Mouse (Mus musculus): ENCODE measurements around the gene Clca2. TPM values are rescaled to one million over a fixed set of nuclear protein-coding genes. Genes with fewer than 3 reads are reported as not detected.

Clca2 gene
- polyA plus RNA-seq, 1 experiment from 2014 or later, result 0.45 TPM

GRCm38 (mm10) chr3:145115169-145115568, 15.9 kb upstream of the Clca2 start:
- 84% methylated on average over 2 of the region's 2 CpGs for WGBS
- no peaks in the 10 kb centered on the region for H3K9me3 ChIP-seq (ENCODE audit: low read depth, low read length)
- no peaks in the 10 kb centered on the region for H3K36me3 ChIP-seq (ENCODE audit: insufficient read depth)
- H3K27ac ChIP-seq (ENCODE audit: low read depth), result no peak overlapping the region
- DNase-seq, result no peak
- no peak overlapping the region for H3K4me3 ChIP-seq (ENCODE audit: low read depth, low read length)
- TF ChIP-seq CTCF (IDR thresholded peaks at IDR 0.05; ENCODE audit: low read depth), result no peak
- no peak for ATAC-seq (ENCODE audit: insufficient read depth)
- H3K4me1 ChIP-seq (ENCODE audit: insufficient read depth), result 0 out of 2 replicates have a peak, but pooled peaks cover 3% of the 10 kb centered on the region
- H3K9ac ChIP-seq, result no peak overlapping the region
- H3K27me3 ChIP-seq (ENCODE audit: insufficient read depth, low read length), result no peaks in the 10 kb centered on the region
- no peak overlapping the region for H3K4me2 ChIP-seq

GRCm38 (mm10) chr3:145105773-145106504, 6.7 kb upstream of the Clca2 start:
- Histone ChIP-seq H3K27ac (ENCODE audit: low read depth) (no peak overlapping the region), H3K4me3 (ENCODE audit: low read depth, low read length) (no peak overlapping the region), H3K27me3 (ENCODE audit: insufficient read depth, low read length) (no peaks in the 10 kb centered on the region), H3K4me2 (no peak overlapping the region), H3K4me1 (ENCODE audit: insufficient read depth) (no peaks in the 10 kb centered on the region), H3K9me3 (ENCODE audit: low read depth, low read length) (no peaks in the 10 kb centered on the region), H3K36me3 (ENCODE audit: insufficient read depth) (no peaks in the 10 kb centered on the region), H3K9ac (no peak overlapping the region)
- TF ChIP-seq CTCF (IDR thresholded peaks at IDR 0.05; ENCODE audit: low read depth), result peak; percentile 22; the same call in 1 of the 2 replicates
- DNase-seq (no peak), ATAC-seq (ENCODE audit: insufficient read depth) (no peak)
- 72% methylated on average over 5 of the region's 5 CpGs for WGBS

GRCm38 (mm10) chr3:145105076-145105772, 6.0 kb upstream of the Clca2 start:
- Histone ChIP-seq H3K27me3 (ENCODE audit: insufficient read depth, low read length) (no peaks in the 10 kb centered on the region), H3K9ac (no peak overlapping the region), H3K4me3 (ENCODE audit: low read depth, low read length) (no peak overlapping the region), H3K4me1 (ENCODE audit: insufficient read depth) (no peaks in the 10 kb centered on the region; the same call in 1 of the 2 replicates), H3K27ac (ENCODE audit: low read depth) (no peak overlapping the region), H3K9me3 (ENCODE audit: low read depth, low read length) (no peaks in the 10 kb centered on the region), H3K36me3 (ENCODE audit: insufficient read depth) (no peaks in the 10 kb centered on the region), H3K4me2 (no peak overlapping the region)
- WGBS, result 60% methylated on average over 5 of the region's 5 CpGs
- peak; percentile 21 for DNase-seq
- TF ChIP-seq CTCF (IDR thresholded peaks at IDR 0.05; ENCODE audit: low read depth), result no peak
- no peak for ATAC-seq (ENCODE audit: insufficient read depth)

- Histone ChIP-seq H3K4me3 (ENCODE audit: low read depth, low read length) (no peak overlapping the region), H3K27ac (ENCODE audit: low read depth) (no peak overlapping the region), H3K27me3 (ENCODE audit: insufficient read depth, low read length) (no peaks in the 10 kb centered on the region), H3K9ac (no peak overlapping the region), H3K4me1 (ENCODE audit: insufficient read depth) (no peaks in the 10 kb centered on the region; the same call in 1 of the 2 replicates), H3K9me3 (ENCODE audit: low read depth, low read length) (no peaks in the 10 kb centered on the region), H3K4me2 (no peak overlapping the region), H3K36me3 (ENCODE audit: insufficient read depth) (no peaks in the 10 kb centered on the region)
- ATAC-seq (ENCODE audit: insufficient read depth) (no peak; the same call in 1 of the 2 replicates), DNase-seq (no peak)
- TF ChIP-seq CTCF (IDR thresholded peaks at IDR 0.05; ENCODE audit: low read depth), result no peak
- WGBS, result 20% methylated on average over 5 of the region's 5 CpGs
Observed at GRCm38 (mm10) chr3:145103770-145104169, 4.5 kb upstream of the Clca2 start.

- H3K4me1 ChIP-seq (ENCODE audit: insufficient read depth), result no peaks in the 10 kb centered on the region; the same call in 1 of the 2 replicates
- H3K4me3 ChIP-seq (ENCODE audit: low read depth, low read length), result no peak overlapping the region
- WGBS, result 48% methylated on average over 2 of the region's 2 CpGs
- H3K36me3 ChIP-seq (ENCODE audit: insufficient read depth), result no peaks in the 10 kb centered on the region
- no peaks in the 10 kb centered on the region for H3K27me3 ChIP-seq (ENCODE audit: insufficient read depth, low read length)
- DNase-seq (no peak), ATAC-seq (ENCODE audit: insufficient read depth) (no peak)
- H3K27ac ChIP-seq (ENCODE audit: low read depth), result no peak overlapping the region
- no peak overlapping the region for H3K9ac ChIP-seq
- H3K4me2 ChIP-seq, result no peak overlapping the region
- no peak for TF ChIP-seq CTCF (IDR thresholded peaks at IDR 0.05; ENCODE audit: low read depth)
- no peaks in the 10 kb centered on the region for H3K9me3 ChIP-seq (ENCODE audit: low read depth, low read length)
Observed at GRCm38 (mm10) chr3:145103321-145103720, 4.1 kb upstream of the Clca2 start.

- TF ChIP-seq CTCF (IDR thresholded peaks at IDR 0.05; ENCODE audit: low read depth), result no peak
- H3K9ac ChIP-seq, result no peak overlapping the region
- DNase-seq (peak; percentile 47), ATAC-seq (ENCODE audit: insufficient read depth) (peak; percentile 52; the same call in 1 of the 2 replicates)
- no peak overlapping the region for H3K27ac ChIP-seq (ENCODE audit: low read depth)
- 62% methylated on average over 9 of the region's 9 CpGs for WGBS
- no peaks in the 10 kb centered on the region; the same call in 1 of the 2 replicates for H3K4me1 ChIP-seq (ENCODE audit: insufficient read depth)
- H3K4me2 ChIP-seq, result no peak overlapping the region; the same call in 1 of the 2 replicates
- H3K4me3 ChIP-seq (ENCODE audit: low read depth, low read length), result no peak overlapping the region
- no peaks in the 10 kb centered on the region for H3K9me3 ChIP-seq (ENCODE audit: low read depth, low read length)
- H3K27me3 ChIP-seq (ENCODE audit: insufficient read depth, low read length), result no peaks in the 10 kb centered on the region
- no peaks in the 10 kb centered on the region for H3K36me3 ChIP-seq (ENCODE audit: insufficient read depth)
Observed at GRCm38 (mm10) chr3:145101891-145102555, 2.8 kb upstream of the Clca2 start.
